Mouse (Mus musculus): ENCODE results near the gene Mettl23. TPM values are rescaled to one million over a fixed set of nuclear protein-coding genes. Genes with fewer than 3 reads are reported as not detected.
A peak's percentile ranks its signal among the peaks of the same experiment; 100 is the strongest.

Mettl23 gene
- polyA plus RNA-seq, 1 experiment from 2014 or later = 33.0 TPM

DNA sequence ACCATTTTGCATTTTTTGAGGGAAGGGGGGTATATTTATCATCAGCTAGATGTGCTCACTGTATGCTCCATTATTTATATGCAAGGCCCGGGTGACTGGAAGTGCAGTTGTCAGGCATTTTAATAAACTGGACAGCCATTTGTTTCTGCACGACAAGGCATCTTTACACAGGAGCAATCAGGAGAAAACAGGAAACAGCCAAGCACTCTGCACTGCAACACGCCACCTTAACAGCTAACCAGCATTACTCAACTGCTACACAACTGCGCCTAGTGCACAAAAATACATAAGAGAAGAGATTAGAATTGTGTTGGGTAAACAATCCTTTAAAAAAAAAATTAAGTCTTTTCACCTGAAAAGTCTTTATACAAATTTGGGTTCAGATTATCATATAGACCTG is 7.0 kb downstream of the Mettl23 start:
- Histone ChIP-seq H3K4me3 (ENCODE audit: low read depth, low read length) (peak overlapping the region; percentile 44), H3K9ac (ENCODE audit: low read depth, low read length) (no peak overlapping the region), H3K36me3 (ENCODE audit: control insufficient read depth, insufficient read depth) (peaks cover 35% of the 10 kb centered on the region), H3K9me3 (replicated peaks; ENCODE audit: control insufficient read depth, low read length) (no peaks in the 10 kb centered on the region), H3K27ac (ENCODE audit: low read length) (no peak overlapping the region), H3K4me2 (ENCODE audit: low read depth, low read length) (peak overlapping the region; percentile 90), H3K4me1 (ENCODE audit: control insufficient read depth, low read depth, low read length) (peaks cover 11% of the 10 kb centered on the region), H3K27me3 (ENCODE audit: control insufficient read depth, insufficient read depth, low read depth, low read length) (no peaks in the 10 kb centered on the region)
- WGBS (ENCODE audit: insufficient replicate concordance) = 17% methylated on average over 4 of the region's 4 CpGs
- ATAC-seq (ENCODE audit: low read depth) = no peak

DNA sequence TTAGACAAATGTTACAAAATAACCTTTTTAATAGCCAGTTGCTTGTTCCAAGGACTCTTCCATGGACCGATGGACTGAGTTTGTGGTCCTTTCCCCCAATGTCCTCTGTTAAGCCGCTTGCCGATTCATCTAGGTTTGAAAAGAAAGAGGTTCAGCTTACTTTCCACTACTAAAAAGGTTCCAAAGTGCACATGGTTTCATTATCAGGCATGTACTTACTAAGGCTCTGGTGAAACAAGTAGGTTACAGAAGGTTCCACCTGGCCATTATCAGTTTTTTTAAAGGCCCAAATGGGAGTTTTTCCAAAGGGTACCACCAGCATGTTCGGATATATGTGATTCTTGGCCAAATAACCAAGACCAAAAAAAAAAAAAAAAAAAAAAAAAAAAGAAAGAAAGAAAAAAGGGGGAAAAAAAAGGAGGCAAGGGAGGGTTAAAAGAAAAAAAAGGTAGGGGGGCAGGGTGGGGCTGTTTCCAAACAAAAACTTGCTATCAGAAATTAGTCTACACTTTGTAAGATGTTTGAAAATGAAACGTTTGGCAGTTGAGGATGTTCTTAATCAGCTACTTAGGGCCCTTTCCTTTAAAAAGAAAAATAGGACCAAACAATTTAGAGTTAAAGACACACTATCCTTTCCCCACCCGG is 7.9 kb downstream of the Mettl23 start:
- Histone ChIP-seq H3K4me3 (ENCODE audit: low read depth, low read length) (peak overlapping the region; percentile 96), H3K4me2 (ENCODE audit: low read depth, low read length) (peak overlapping the region; percentile 90), H3K9ac (ENCODE audit: low read depth, low read length) (peak overlapping the region; percentile 96), H3K9me3 (replicated peaks; ENCODE audit: control insufficient read depth, low read length) (no peaks in the 10 kb centered on the region), H3K27me3 (ENCODE audit: control insufficient read depth, insufficient read depth, low read depth, low read length) (no peaks in the 10 kb centered on the region), H3K36me3 (ENCODE audit: control insufficient read depth, insufficient read depth) (peaks cover 35% of the 10 kb centered on the region), H3K4me1 (ENCODE audit: control insufficient read depth, low read depth, low read length) (peaks cover 12% of the 10 kb centered on the region), H3K27ac (ENCODE audit: low read length) (peak overlapping the region; percentile 62)
- 11% methylated on average over 6 of the region's 6 CpGs for WGBS (ENCODE audit: insufficient replicate concordance)
- no peak for ATAC-seq (ENCODE audit: low read depth)

GRCm38 (mm10) chr11:116851576-116852290 is 8.7 kb downstream of the Mettl23 start:
- H3K9ac ChIP-seq (ENCODE audit: low read depth, low read length) = peak overlapping the region; percentile 96
- peak overlapping the region; percentile 96 for H3K4me3 ChIP-seq (ENCODE audit: low read depth, low read length)
- no peak for ATAC-seq (ENCODE audit: low read depth)
- H3K9me3 ChIP-seq (replicated peaks; ENCODE audit: control insufficient read depth, low read length) = no peaks in the 10 kb centered on the region
- no peaks in the 10 kb centered on the region for H3K27me3 ChIP-seq (ENCODE audit: control insufficient read depth, insufficient read depth, low read depth, low read length)
- peak overlapping the region; percentile 92 for H3K27ac ChIP-seq (ENCODE audit: low read length)
- H3K4me2 ChIP-seq (ENCODE audit: low read depth, low read length) = peak overlapping the region; percentile 90
- whole genome bisulfite sequencing (ENCODE audit: insufficient replicate concordance) = 0% methylated on average over 29 of the region's 29 CpGs
- peaks cover 35% of the 10 kb centered on the region for H3K36me3 ChIP-seq (ENCODE audit: control insufficient read depth, insufficient read depth)
- peaks cover 12% of the 10 kb centered on the region for H3K4me1 ChIP-seq (ENCODE audit: control insufficient read depth, low read depth, low read length)

- H3K36me3 ChIP-seq (ENCODE audit: control insufficient read depth, insufficient read depth) = peaks cover 33% of the 10 kb centered on the region
- H3K27me3 ChIP-seq (ENCODE audit: control insufficient read depth, insufficient read depth, low read depth, low read length) = no peaks in the 10 kb centered on the region
- peak; percentile 59 for ATAC-seq (ENCODE audit: low read depth)
- peaks cover 12% of the 10 kb centered on the region for H3K4me1 ChIP-seq (ENCODE audit: control insufficient read depth, low read depth, low read length)
- H3K4me2 ChIP-seq (ENCODE audit: low read depth, low read length) = peak within 1 kb of the TSS; percentile 90
- H3K9ac ChIP-seq (ENCODE audit: low read depth, low read length) = peak within 1 kb of the TSS; percentile 96
- no peaks in the 10 kb centered on the region for H3K9me3 ChIP-seq (replicated peaks; ENCODE audit: control insufficient read depth, low read length)
- peak within 1 kb of the TSS; percentile 96 for H3K4me3 ChIP-seq (ENCODE audit: low read depth, low read length)
- under 1% methylated on average over 82 of the region's 91 CpGs for WGBS (ENCODE audit: insufficient replicate concordance)
- peak within 1 kb of the TSS; percentile 92 for H3K27ac ChIP-seq (ENCODE audit: low read length)
Observed at GRCm38 (mm10) chr11:116852291-116852890, 9.3 kb downstream of the Mettl23 start, which contains the start of gene Mfsd11. Gene Mfsd11, plus strand, starts transcription at chr11:116852440.

DNA sequence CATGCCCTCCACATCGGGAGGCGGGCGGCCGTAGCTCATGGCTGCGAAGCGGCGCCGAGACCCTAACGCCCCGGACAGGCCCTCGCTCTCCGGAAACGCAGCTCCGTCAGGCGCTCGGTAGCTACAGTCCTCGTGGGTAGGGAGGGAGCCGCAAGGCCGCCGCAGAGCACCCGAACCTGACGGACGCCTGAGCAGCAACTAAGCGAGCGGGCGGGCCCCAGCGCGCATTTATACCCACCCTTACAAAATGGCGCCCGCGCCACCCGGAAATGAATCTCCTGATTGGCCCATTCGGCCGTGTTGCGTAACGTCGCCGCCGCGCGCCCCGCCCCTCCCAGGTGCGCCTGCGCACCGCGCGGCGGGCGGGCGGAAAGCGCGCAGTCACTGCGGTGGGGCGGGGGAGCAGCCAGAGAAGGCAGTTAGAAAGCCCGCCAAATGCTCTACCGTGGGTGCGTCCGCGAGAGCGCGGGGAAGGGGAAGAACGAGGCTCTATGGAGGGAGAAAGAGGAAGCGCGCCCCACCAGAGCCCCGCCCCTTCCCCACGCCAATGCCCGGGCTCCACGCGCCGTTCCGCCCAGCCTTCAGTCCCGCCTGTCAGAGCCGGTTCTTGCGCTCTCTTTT is 9.9 kb downstream of the Mettl23 start, which contains the start of gene Srsf2:
Gene Srsf2, minus strand, starts transcription at position 204 of the 621 bp plus-strand sequence.
- Histone ChIP-seq H3K27ac (ENCODE audit: low read length) (peak within 1 kb of the TSS; percentile 92), H3K36me3 (ENCODE audit: control insufficient read depth, insufficient read depth) (peaks cover 29% of the 10 kb centered on the region), H3K9me3 (replicated peaks; ENCODE audit: control insufficient read depth, low read length) (no peaks in the 10 kb centered on the region), H3K4me2 (ENCODE audit: low read depth, low read length) (peak within 1 kb of the TSS; percentile 90), H3K9ac (ENCODE audit: low read depth, low read length) (peak within 1 kb of the TSS; percentile 96), H3K4me3 (ENCODE audit: low read depth, low read length) (peak within 1 kb of the TSS; percentile 96), H3K27me3 (ENCODE audit: control insufficient read depth, insufficient read depth, low read depth, low read length) (no peaks in the 10 kb centered on the region), H3K4me1 (ENCODE audit: control insufficient read depth, low read depth, low read length) (peaks cover 12% of the 10 kb centered on the region)
- under 1% methylated on average over 72 of the region's 74 CpGs for WGBS (ENCODE audit: insufficient replicate concordance)
- ATAC-seq (ENCODE audit: low read depth) = peak; percentile 79

GRCm38 (mm10) chr11:116853512-116853928 is 10.4 kb downstream of the Mettl23 start:
- Histone ChIP-seq H3K9me3 (replicated peaks; ENCODE audit: control insufficient read depth, low read length) (no peaks in the 10 kb centered on the region), H3K27me3 (ENCODE audit: control insufficient read depth, insufficient read depth, low read depth, low read length) (no peaks in the 10 kb centered on the region), H3K4me2 (ENCODE audit: low read depth, low read length) (peak overlapping the region; percentile 87), H3K4me1 (ENCODE audit: control insufficient read depth, low read depth, low read length) (peaks cover 12% of the 10 kb centered on the region), H3K36me3 (ENCODE audit: control insufficient read depth, insufficient read depth) (peaks cover 24% of the 10 kb centered on the region), H3K27ac (ENCODE audit: low read length) (peak overlapping the region; percentile 92), H3K4me3 (ENCODE audit: low read depth, low read length) (peak overlapping the region; percentile 96), H3K9ac (ENCODE audit: low read depth, low read length) (peak overlapping the region; percentile 69)
- WGBS (ENCODE audit: insufficient replicate concordance) = under 1% methylated on average over 36 of the region's 36 CpGs
- peak; percentile 84 for ATAC-seq (ENCODE audit: low read depth)

- no peaks in the 10 kb centered on the region for H3K9me3 ChIP-seq (replicated peaks; ENCODE audit: control insufficient read depth, low read length)
- H3K27ac ChIP-seq (ENCODE audit: low read length) = peak overlapping the region; percentile 92
- WGBS (ENCODE audit: insufficient replicate concordance) = 18% methylated on average over 10 of the region's 10 CpGs
- peaks cover 20% of the 10 kb centered on the region for H3K36me3 ChIP-seq (ENCODE audit: control insufficient read depth, insufficient read depth)
- no peaks in the 10 kb centered on the region for H3K27me3 ChIP-seq (ENCODE audit: control insufficient read depth, insufficient read depth, low read depth, low read length)
- ATAC-seq (ENCODE audit: low read depth) = no peak
- peaks cover 12% of the 10 kb centered on the region for H3K4me1 ChIP-seq (ENCODE audit: control insufficient read depth, low read depth, low read length)
- peak overlapping the region; percentile 96 for H3K4me3 ChIP-seq (ENCODE audit: low read depth, low read length)
- H3K9ac ChIP-seq (ENCODE audit: low read depth, low read length) = peak overlapping the region; percentile 69
- H3K4me2 ChIP-seq (ENCODE audit: low read depth, low read length) = peak overlapping the region; percentile 87
Observed at GRCm38 (mm10) chr11:116854279-116854678, 11.2 kb downstream of the Mettl23 start.

GRCm38 (mm10) chr11:116857183-116857850 is 14.2 kb downstream of the Mettl23 start:
- H3K4me2 ChIP-seq (ENCODE audit: low read depth, low read length) = no peak overlapping the region
- H3K4me1 ChIP-seq (ENCODE audit: control insufficient read depth, low read depth, low read length) = peaks cover 10% of the 10 kb centered on the region
- H3K36me3 ChIP-seq (ENCODE audit: control insufficient read depth, insufficient read depth) = peaks cover 6% of the 10 kb centered on the region; the same call in 1 of the 2 replicates
- no peaks in the 10 kb centered on the region for H3K27me3 ChIP-seq (ENCODE audit: control insufficient read depth, insufficient read depth, low read depth, low read length)
- H3K9me3 ChIP-seq (replicated peaks; ENCODE audit: control insufficient read depth, low read length) = no peaks in the 10 kb centered on the region
- ATAC-seq (ENCODE audit: low read depth) = no peak
- WGBS (ENCODE audit: insufficient replicate concordance) = 61% methylated on average over 12 of the region's 12 CpGs
- H3K4me3 ChIP-seq (ENCODE audit: low read depth, low read length) = no peak overlapping the region
- H3K9ac ChIP-seq (ENCODE audit: low read depth, low read length) = no peak overlapping the region
- H3K27ac ChIP-seq (ENCODE audit: low read length) = no peak overlapping the region
